Mouse (Mus musculus) hindbrain, embryonic 13.5 days (tissue): ENCODE results near the gene Nat8f3. TPM values are rescaled to one million over a fixed set of nuclear protein-coding genes. Genes with fewer than 3 reads are reported as not detected.
"Not testable (repeated sequence)": the region's sequence is repeated elsewhere in the genome, so short reads cannot be mapped to it uniquely, and the experiment has no call there.

Source experiments
- ATAC-seq: fragments of 200-750 bp; cut with Nextera tagmentation; 2 replicates; pipeline ENCODE4 v1.8.0; 2017; ENCODE audit warnings: moderate TSS enrichment; ENCODE audit not compliant: low FRiP score
- H3K27ac ChIP-seq: fragments of 300-500 bp; sonication (generic); 2 replicates; pipeline ENCODE4 v1.5.1; 2015; ENCODE audit warnings: inconsistent platforms, mild to moderate bottlenecking, moderate library complexity
- H3K27me3 ChIP-seq: fragments of 300-500 bp; sonication (generic); 2 replicates; pipeline ENCODE4 v1.6.1; 2015; ENCODE audit warnings: mild to moderate bottlenecking, inconsistent platforms
- H3K36me3 ChIP-seq: fragments of 300-500 bp; sonication (generic); 2 replicates; pipeline ENCODE4 v1.6.1; 2015; ENCODE audit warnings: mild to moderate bottlenecking, inconsistent platforms
- H3K4me1 ChIP-seq: fragments of 300-500 bp; sonication (generic); replicated peaks from 2 replicates; pipeline ENCODE4 v1.6.1; 2015; ENCODE audit warnings: inconsistent platforms
- H3K4me2 ChIP-seq: fragments of 300-500 bp; sonication (generic); 2 replicates; pipeline ENCODE4 v1.6.1; 2015; ENCODE audit warnings: inconsistent platforms, mild to moderate bottlenecking, moderate library complexity
- H3K4me3 ChIP-seq: fragments of 300-500 bp; sonication (generic); 2 replicates; pipeline ENCODE4 v1.5.1; 2015; ENCODE audit warnings: mild to moderate bottlenecking, inconsistent platforms
- H3K9ac ChIP-seq: fragments of 300-500 bp; sonication (generic); 2 replicates; pipeline ENCODE4 v1.6.1; 2015; ENCODE audit warnings: mild to moderate bottlenecking, inconsistent platforms
- H3K9me3 ChIP-seq: fragments of 300-500 bp; sonication (generic); 2 replicates; pipeline ENCODE4 v1.6.1; 2016; ENCODE audit warnings: inconsistent platforms
- WGBS: fragments of 180-500 bp; shearing (Covaris S2); methylation state at CpG from one replicate; pipeline ENCODE4 v1.1.7; 2015; 5-methylcytosine and 5-hydroxymethylcytosine counted together
- microRNA-seq: library from miRNA; unstranded; fragments of <30 nt; microRNA quantifications from one replicate; pipeline ENCODE4, GENCODE M21; 2016
- polyA plus RNA-seq: library from polyadenylated mRNA; unstranded; fragments of >200 nt; fragmentation: Nextera tagmentation; extraction: Ambion mirVana; gene quantifications from 2 replicates; pipeline ENCODE4 v1.2.1, GENCODE M21; 2015

Nat8f3 gene
- polyA plus RNA-seq, 1 experiment from 2014 or later = 0.44 TPM

- not testable (repeated sequence) for H3K4me2 ChIP-seq, H3K27me3 ChIP-seq, ATAC-seq
Measured at GRCm38 (mm10) chr6:85701943-85702342, 63.6 kb downstream of the Nat8f3 start.

More at GRCm38 (mm10) chr6:85701943-85702342, 63.6 kb downstream of the Nat8f3 start:
- not testable (repeated sequence) for H3K36me3 ChIP-seq, H3K4me3 ChIP-seq, H3K9ac ChIP-seq, H3K4me1 ChIP-seq, H3K9me3 ChIP-seq, H3K27ac ChIP-seq
- WGBS = 94% methylated on average over 2 of the region's 4 CpGs

Small RNAs within 50 kb of the gene (microRNA-seq; reads per million reads assigned to microRNA genes)
- not detected for gene Gm27317
- not detected for gene Mir6375

Other genes with a start within 250 kb of the Nat8f3 start
- 5.8 and 6.1 TPM in 2 replicates for gene Alms1, start 178.2 kb downstream of the Nat8f3 start, polyA plus RNA-seq
- gene Nat8f7, start 52.5 kb downstream of the Nat8f3 start, polyA plus RNA-seq = 0.09 TPM in 1 of 2 replicates, not detected in the other
- not detected in 2 replicates for gene Nat8f6, start 55.2 kb upstream of the Nat8f3 start, polyA plus RNA-seq
- 0.29 TPM in 1 of 2 replicates, not detected in the other for gene Nat8f5, start 55.2 kb upstream of the Nat8f3 start, polyA plus RNA-seq
- not detected in 2 replicates for gene Nat8, start 66.3 kb upstream of the Nat8f3 start, polyA plus RNA-seq
- gene Nat8f2, start 103.4 kb upstream of the Nat8f3 start, polyA plus RNA-seq = not detected in 2 replicates
- gene Nat8f4, start 139.1 kb upstream of the Nat8f3 start, polyA plus RNA-seq = 6.8 and 6.9 TPM in 2 replicates
- gene Tprkb, start 146.1 kb upstream of the Nat8f3 start, polyA plus RNA-seq = 50.0 and 55.5 TPM in 2 replicates
- gene Nat8f1, start 149.9 kb upstream of the Nat8f3 start, polyA plus RNA-seq = 16.0 and 20.0 TPM in 2 replicates
- 49.9 and 53.4 TPM in 2 replicates for gene Dusp11, start 195.9 kb upstream of the Nat8f3 start, polyA plus RNA-seq